Mouse (Mus musculus): Measurements from ENCODE around the gene Taf3.

Taf3 gene

GRCm38 (mm10) chr2:10048461-10048860 lies at the start of gene Taf3:
Gene Taf3, minus strand, starts transcription at chr2:10048596.
- DNase-seq (ENCODE audit: low read depth, low spot score), result peak; percentile 97

- no peak for DNase-seq (ENCODE audit: low read depth, low spot score)
Measured at GRCm38 (mm10) chr2:10094327-10095100, 46.1 kb upstream of the Taf3 start.

- peak; percentile 28 for DNase-seq (ENCODE audit: low read depth, low spot score)
Measured at GRCm38 (mm10) chr2:10087256-10087850, 39.0 kb upstream of the Taf3 start.

- DNase-seq (ENCODE audit: low read depth, low spot score), result no peak
Measured at GRCm38 (mm10) chr2:10082737-10083136, 34.3 kb upstream of the Taf3 start.

- no peak for DNase-seq (ENCODE audit: low read depth, low spot score)
Measured at GRCm38 (mm10) chr2:10081453-10082080, 33.2 kb upstream of the Taf3 start.

- DNase-seq (ENCODE audit: low read depth, low spot score), result peak; percentile 98
Measured at GRCm38 (mm10) chr2:10080310-10081010, 32.1 kb upstream of the Taf3 start, which contains the start of the genes Atp5c1 and Kin. Gene Atp5c1, minus strand, starts transcription at chr2:10080510. Gene Kin, plus strand, starts transcription at chr2:10080593.

- DNase-seq (ENCODE audit: low read depth, low spot score), result no peak
Measured at GRCm38 (mm10) chr2:10079745-10080309, 31.4 kb upstream of the Taf3 start.

- peak; percentile 55 for DNase-seq (ENCODE audit: low read depth, low spot score)
Measured at GRCm38 (mm10) chr2:10076675-10077074, 28.3 kb upstream of the Taf3 start.

GRCm38 (mm10) chr2:10074470-10074869 lies 26.1 kb upstream of the Taf3 start:
- no peak for DNase-seq (ENCODE audit: low read depth, low spot score)

- DNase-seq (ENCODE audit: low read depth, low spot score), result no peak
Measured at GRCm38 (mm10) chr2:10071751-10072150, 23.4 kb upstream of the Taf3 start.

- no peak for DNase-seq (ENCODE audit: low read depth, low spot score)
Measured at GRCm38 (mm10) chr2:10058836-10059235, 10.4 kb upstream of the Taf3 start.

- DNase-seq (ENCODE audit: low read depth, low spot score), result no peak
Measured at GRCm38 (mm10) chr2:10051996-10052395, 3.6 kb upstream of the Taf3 start.

- peak; percentile 90 for DNase-seq (ENCODE audit: low read depth, low spot score)
Measured at GRCm38 (mm10) chr2:10050878-10051277, 2.5 kb upstream of the Taf3 start.

- DNase-seq (ENCODE audit: low read depth, low spot score), result no peak
Measured at GRCm38 (mm10) chr2:10049456-10049855, 1.1 kb upstream of the Taf3 start.

GRCm38 (mm10) chr2:10047758-10048436 lies 499 bp downstream of the Taf3 start:
- DNase-seq (ENCODE audit: low read depth, low spot score), result peak; percentile 56

GRCm38 (mm10) chr2:10034976-10035375 lies 13.4 kb downstream of the Taf3 start:
- peak; percentile 27 for DNase-seq (ENCODE audit: low read depth, low spot score)

- no peak for DNase-seq (ENCODE audit: low read depth, low spot score)
Measured at GRCm38 (mm10) chr2:10033684-10034083, 14.7 kb downstream of the Taf3 start.

- no peak for DNase-seq (ENCODE audit: low read depth, low spot score)
Measured at GRCm38 (mm10) chr2:10029755-10030154, 18.6 kb downstream of the Taf3 start.

- DNase-seq (ENCODE audit: low read depth, low spot score), result peak; percentile 57
Measured at GRCm38 (mm10) chr2:10024264-10024663, 24.1 kb downstream of the Taf3 start.

- peak; percentile 40 for DNase-seq (ENCODE audit: low read depth, low spot score)
Measured at GRCm38 (mm10) chr2:10021296-10021695, 27.1 kb downstream of the Taf3 start.

Data from brain, adult 2 months (tissue).